Mouse (Mus musculus): ENCODE results near the gene Zfp410. TPM values are rescaled to one million over a fixed set of nuclear protein-coding genes. Genes with fewer than 3 reads are reported as not detected.

The Zfp410 gene
- polyA plus RNA-seq, 1 experiment from 2014 or later = 61.5 TPM

- H3K9ac ChIP-seq (ENCODE audit: low read depth, low read length) = peak within 1 kb of the TSS; percentile 79
- peak within 1 kb of the TSS; percentile 81 for H3K4me2 ChIP-seq (ENCODE audit: low read depth, low read length)
- no peaks in the 10 kb centered on the region for H3K27me3 ChIP-seq (replicated peaks; ENCODE audit: control insufficient read depth, insufficient read depth, low read length)
- WGBS = under 1% methylated on average over 39 of the region's 39 CpGs
- H3K4me1 ChIP-seq (ENCODE audit: control insufficient read depth, insufficient read depth, low read length) = no peaks in the 10 kb centered on the region
- H3K27ac ChIP-seq (ENCODE audit: low read length) = peak within 1 kb of the TSS; percentile 94
- ATAC-seq = peak; percentile 97
- H3K9me3 ChIP-seq (ENCODE audit: control insufficient read depth, low read length) = no peaks in the 10 kb centered on the region
- H3K36me3 ChIP-seq (ENCODE audit: control insufficient read depth, insufficient read depth, low read length) = no peaks in the 10 kb centered on the region
- H3K4me3 ChIP-seq (ENCODE audit: low read length) = peak within 1 kb of the TSS; percentile 70
These were observed 31.6 kb upstream of the Zfp410 start, which contains the start of gene Ptgr2 for GRCm38 (mm10) chr12:84284885-84285592. Gene Ptgr2 (plus strand): TSS chr12:84285232.

DNA sequence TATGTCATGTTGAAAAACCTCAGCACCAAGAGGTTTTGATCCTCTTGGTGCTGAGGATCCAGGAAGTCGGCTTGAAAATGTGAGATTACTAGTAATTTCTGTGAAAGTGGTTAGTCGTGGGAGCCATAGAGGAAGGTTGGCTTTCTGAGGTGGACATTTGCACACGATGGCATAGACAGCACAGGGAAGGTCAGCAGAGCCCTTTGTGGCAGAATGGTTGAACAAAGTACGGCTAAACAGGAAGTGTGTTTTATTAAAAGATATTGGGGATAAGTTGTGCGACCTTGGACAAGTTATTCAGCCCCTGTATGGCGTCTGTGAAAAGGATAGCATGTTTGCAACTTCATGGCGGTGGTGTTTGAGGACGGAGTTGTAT is 31.1 kb upstream of the Zfp410 start:
- no peaks in the 10 kb centered on the region for H3K4me1 ChIP-seq (ENCODE audit: control insufficient read depth, insufficient read depth, low read length)
- no peaks in the 10 kb centered on the region for H3K36me3 ChIP-seq (ENCODE audit: control insufficient read depth, insufficient read depth, low read length)
- peak overlapping the region; percentile 70 for H3K4me3 ChIP-seq (ENCODE audit: low read length)
- H3K27ac ChIP-seq (ENCODE audit: low read length) = peak overlapping the region; percentile 94
- no peaks in the 10 kb centered on the region for H3K27me3 ChIP-seq (replicated peaks; ENCODE audit: control insufficient read depth, insufficient read depth, low read length)
- ATAC-seq = peak; percentile 71
- peak overlapping the region; percentile 79 for H3K9ac ChIP-seq (ENCODE audit: low read depth, low read length)
- H3K4me2 ChIP-seq (ENCODE audit: low read depth, low read length) = peak overlapping the region; percentile 81
- H3K9me3 ChIP-seq (ENCODE audit: control insufficient read depth, low read length) = no peaks in the 10 kb centered on the region
- 22% methylated on average over 8 of the region's 8 CpGs for WGBS

DNA sequence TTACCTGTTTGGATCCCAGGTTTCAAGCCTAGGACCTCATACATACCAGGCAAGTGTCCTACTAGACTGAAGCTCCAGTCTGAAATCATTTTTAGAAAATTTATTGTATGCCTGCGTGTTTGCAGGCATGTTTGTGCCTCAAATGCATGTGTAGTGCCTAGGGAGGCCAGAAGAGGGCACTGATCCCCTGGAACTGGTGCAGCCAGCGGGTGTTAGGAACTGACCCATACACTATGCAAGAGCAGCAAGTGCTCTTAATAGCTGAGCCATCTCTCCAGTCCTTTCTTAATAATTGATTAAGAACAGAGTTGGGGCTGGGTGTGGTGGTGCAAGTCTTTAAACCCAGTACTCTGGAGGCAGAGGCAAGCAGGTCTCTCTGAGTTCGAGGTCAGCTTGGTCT is 28.2 kb upstream of the Zfp410 start:
- no peak overlapping the region for H3K27ac ChIP-seq (ENCODE audit: low read length)
- no peak overlapping the region for H3K4me3 ChIP-seq (ENCODE audit: low read length)
- H3K27me3 ChIP-seq (replicated peaks; ENCODE audit: control insufficient read depth, insufficient read depth, low read length) = no peaks in the 10 kb centered on the region
- no peaks in the 10 kb centered on the region for H3K4me1 ChIP-seq (ENCODE audit: control insufficient read depth, insufficient read depth, low read length)
- H3K36me3 ChIP-seq (ENCODE audit: control insufficient read depth, insufficient read depth, low read length) = 0 out of 2 replicates have a peak, but pooled peaks cover 5% of the 10 kb centered on the region
- H3K9ac ChIP-seq (ENCODE audit: low read depth, low read length) = no peak overlapping the region
- no peaks in the 10 kb centered on the region for H3K9me3 ChIP-seq (ENCODE audit: control insufficient read depth, low read length)
- no peak for ATAC-seq
- WGBS = 63% methylated on average over 3 of the region's 3 CpGs
- H3K4me2 ChIP-seq (ENCODE audit: low read depth, low read length) = no peak overlapping the region

GRCm38 (mm10) chr12:84297851-84298250 is 18.8 kb upstream of the Zfp410 start:
- Histone ChIP-seq H3K9ac (ENCODE audit: low read depth, low read length) (no peak overlapping the region), H3K27me3 (replicated peaks; ENCODE audit: control insufficient read depth, insufficient read depth, low read length) (no peaks in the 10 kb centered on the region), H3K27ac (ENCODE audit: low read length) (no peak overlapping the region), H3K4me3 (ENCODE audit: low read length) (no peak overlapping the region), H3K4me1 (ENCODE audit: control insufficient read depth, insufficient read depth, low read length) (no peaks in the 10 kb centered on the region), H3K4me2 (ENCODE audit: low read depth, low read length) (no peak overlapping the region), H3K9me3 (ENCODE audit: control insufficient read depth, low read length) (no peaks in the 10 kb centered on the region), H3K36me3 (ENCODE audit: control insufficient read depth, insufficient read depth, low read length) (0 out of 2 replicates have a peak, but pooled peaks cover 7% of the 10 kb centered on the region)
- no peak for ATAC-seq
- 89% methylated on average over 6 of the region's 6 CpGs for WGBS

DNA sequence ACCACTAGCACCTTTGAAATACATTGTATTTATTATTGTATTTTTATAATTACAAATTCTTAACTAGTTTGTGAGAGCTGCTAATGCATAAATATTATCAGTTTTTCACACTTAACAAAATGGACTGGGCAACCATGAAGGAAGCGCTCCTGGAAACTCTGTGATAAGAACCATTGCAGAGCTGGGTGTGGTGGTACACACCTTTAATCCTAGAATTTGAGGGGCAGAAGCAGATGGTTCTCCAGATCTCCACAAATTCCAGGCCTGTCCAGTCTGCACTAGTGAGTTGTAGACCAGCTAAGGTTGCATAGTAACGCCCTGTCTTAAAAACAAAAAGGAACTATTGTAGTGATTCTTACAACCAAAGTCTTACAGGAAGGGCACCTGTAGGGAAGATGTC is 17.4 kb upstream of the Zfp410 start:
- WGBS = 96% methylated on average over 2 of the region's 2 CpGs
- H3K9me3 ChIP-seq (ENCODE audit: control insufficient read depth, low read length) = no peaks in the 10 kb centered on the region
- no peak overlapping the region for H3K27ac ChIP-seq (ENCODE audit: low read length)
- no peaks in the 10 kb centered on the region for H3K4me1 ChIP-seq (ENCODE audit: control insufficient read depth, insufficient read depth, low read length)
- no peak overlapping the region for H3K4me3 ChIP-seq (ENCODE audit: low read length)
- 0 out of 2 replicates have a peak, but pooled peaks cover 4% of the 10 kb centered on the region for H3K36me3 ChIP-seq (ENCODE audit: control insufficient read depth, insufficient read depth, low read length)
- ATAC-seq = no peak
- no peak overlapping the region for H3K9ac ChIP-seq (ENCODE audit: low read depth, low read length)
- no peaks in the 10 kb centered on the region for H3K27me3 ChIP-seq (replicated peaks; ENCODE audit: control insufficient read depth, insufficient read depth, low read length)
- H3K4me2 ChIP-seq (ENCODE audit: low read depth, low read length) = no peak overlapping the region

DNA sequence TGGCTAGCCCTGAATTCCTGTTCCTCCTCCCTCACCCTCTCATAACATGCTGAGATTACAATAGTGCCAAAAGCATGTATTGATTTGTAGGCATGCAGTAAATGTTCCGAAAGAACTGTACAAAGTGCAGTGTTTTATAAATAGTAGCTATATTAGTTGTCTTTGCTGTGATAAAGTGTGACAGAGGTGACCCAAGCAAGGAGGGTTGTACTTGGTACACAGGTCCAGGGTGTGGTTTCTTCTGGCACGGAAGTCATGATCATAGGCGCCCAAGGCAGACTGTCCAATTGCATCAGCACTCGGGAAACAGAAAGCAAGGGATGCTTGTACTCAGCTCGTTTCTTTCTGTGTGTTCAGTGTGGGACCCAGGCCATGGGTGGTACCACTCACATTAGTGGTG is 12.6 kb upstream of the Zfp410 start:
- H3K27ac ChIP-seq (ENCODE audit: low read length) = no peak overlapping the region
- no peaks in the 10 kb centered on the region for H3K9me3 ChIP-seq (ENCODE audit: control insufficient read depth, low read length)
- H3K4me3 ChIP-seq (ENCODE audit: low read length) = no peak overlapping the region
- peak; percentile 92 for ATAC-seq
- H3K4me2 ChIP-seq (ENCODE audit: low read depth, low read length) = no peak overlapping the region
- no peak overlapping the region for H3K9ac ChIP-seq (ENCODE audit: low read depth, low read length)
- 78% methylated on average over 5 of the region's 5 CpGs for WGBS
- H3K4me1 ChIP-seq (ENCODE audit: control insufficient read depth, insufficient read depth, low read length) = no peaks in the 10 kb centered on the region; the same call in 1 of the 2 replicates
- peaks cover 8% of the 10 kb centered on the region; the same call in 1 of the 2 replicates for H3K36me3 ChIP-seq (ENCODE audit: control insufficient read depth, insufficient read depth, low read length)
- no peaks in the 10 kb centered on the region for H3K27me3 ChIP-seq (replicated peaks; ENCODE audit: control insufficient read depth, insufficient read depth, low read length)

GRCm38 (mm10) chr12:84304554-84304953 is 12.1 kb upstream of the Zfp410 start:
- no peaks in the 10 kb centered on the region; the same call in 1 of the 2 replicates for H3K4me1 ChIP-seq (ENCODE audit: control insufficient read depth, insufficient read depth, low read length)
- H3K36me3 ChIP-seq (ENCODE audit: control insufficient read depth, insufficient read depth, low read length) = peaks cover 8% of the 10 kb centered on the region; the same call in 1 of the 2 replicates
- 75% methylated on average over 1 of the region's 1 CpGs for WGBS
- no peak overlapping the region for H3K4me2 ChIP-seq (ENCODE audit: low read depth, low read length)
- no peak overlapping the region for H3K27ac ChIP-seq (ENCODE audit: low read length)
- 0 out of 2 replicates have a peak, but pooled peaks have one; percentile 10 for ATAC-seq
- no peaks in the 10 kb centered on the region for H3K9me3 ChIP-seq (ENCODE audit: control insufficient read depth, low read length)
- H3K9ac ChIP-seq (ENCODE audit: low read depth, low read length) = no peak overlapping the region
- H3K4me3 ChIP-seq (ENCODE audit: low read length) = no peak overlapping the region
- H3K27me3 ChIP-seq (replicated peaks; ENCODE audit: control insufficient read depth, insufficient read depth, low read length) = no peaks in the 10 kb centered on the region

- H3K27ac ChIP-seq (ENCODE audit: low read length) = no peak overlapping the region
- WGBS = 78% methylated on average over 3 of the region's 5 CpGs
- ATAC-seq = no peak
These were observed 5.3 kb upstream of the Zfp410 start for GRCm38 (mm10) chr12:84311306-84311705.

DNA sequence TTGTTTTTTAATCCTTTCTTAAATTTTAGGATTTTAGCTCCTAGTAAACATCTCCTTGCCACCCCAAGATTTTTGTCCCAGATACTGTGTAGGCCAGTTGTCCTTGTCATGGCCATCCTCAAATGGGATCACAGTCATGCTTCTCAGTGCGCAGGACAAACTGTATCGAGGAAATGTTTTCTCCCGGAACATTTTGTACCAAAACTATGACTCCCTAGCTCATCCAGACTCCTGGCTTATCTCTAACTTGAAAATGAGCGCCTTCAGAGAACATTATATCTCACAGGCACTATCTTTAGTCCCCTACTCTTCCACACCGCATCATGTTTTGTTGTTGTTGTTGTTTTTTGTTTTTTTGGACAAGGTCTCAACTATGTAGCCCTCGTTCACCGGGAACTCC is 646 bp upstream of the Zfp410 start:
- WGBS = 34% methylated on average over 7 of the region's 7 CpGs
- H3K9me3 ChIP-seq (ENCODE audit: control insufficient read depth, low read length) = no peaks in the 10 kb centered on the region
- H3K27me3 ChIP-seq (replicated peaks; ENCODE audit: control insufficient read depth, insufficient read depth, low read length) = no peaks in the 10 kb centered on the region
- H3K4me2 ChIP-seq (ENCODE audit: low read depth, low read length) = peak overlapping the region; percentile 79
- H3K9ac ChIP-seq (ENCODE audit: low read depth, low read length) = peak overlapping the region; percentile 99
- H3K4me1 ChIP-seq (ENCODE audit: control insufficient read depth, insufficient read depth, low read length) = peaks cover 9% of the 10 kb centered on the region
- H3K36me3 ChIP-seq (ENCODE audit: control insufficient read depth, insufficient read depth, low read length) = no peaks in the 10 kb centered on the region
- no peak for ATAC-seq
- H3K4me3 ChIP-seq (ENCODE audit: low read length) = peak overlapping the region; percentile 93
- H3K27ac ChIP-seq (ENCODE audit: low read length) = peak overlapping the region; percentile 98

More at GRCm38 (mm10) chr12:84311306-84311705, 5.3 kb upstream of the Zfp410 start:
- no peak overlapping the region for H3K4me2 ChIP-seq (ENCODE audit: low read depth, low read length)
- peaks cover 3% of the 10 kb centered on the region; the same call in 1 of the 2 replicates for H3K36me3 ChIP-seq (ENCODE audit: control insufficient read depth, insufficient read depth, low read length)
- H3K9me3 ChIP-seq (ENCODE audit: control insufficient read depth, low read length) = no peaks in the 10 kb centered on the region
- no peak overlapping the region for H3K4me3 ChIP-seq (ENCODE audit: low read length)
- H3K4me1 ChIP-seq (ENCODE audit: control insufficient read depth, insufficient read depth, low read length) = peaks cover 5% of the 10 kb centered on the region; the same call in 1 of the 2 replicates
- no peak overlapping the region for H3K9ac ChIP-seq (ENCODE audit: low read depth, low read length)
- no peaks in the 10 kb centered on the region for H3K27me3 ChIP-seq (replicated peaks; ENCODE audit: control insufficient read depth, insufficient read depth, low read length)
